Mouse (Mus musculus) heart, embryonic 14.5 days (tissue): ENCODE measurements at regions not wholly inside any gene's neighbourhood (a gene's known extent, or its start where the extent isn't known, plus 50 kb on each side); places are given as distances from the start of the nearest gene placed in this dataset.

Source experiments
- ATAC-seq: fragments of 200-750 bp; cut with Nextera tagmentation; 2 replicates; pipeline ENCODE4 v1.8.0; 2017; ENCODE audit warnings: low read depth, moderate TSS enrichment; ENCODE audit not compliant: insufficient number of reproducible peaks, insufficient read depth, low FRiP score
- H3K27ac ChIP-seq, 2 experiments: fragments of 200-500 bp in 1 of 2; fragments of 300-500 bp in 1 of 2; sonication (generic) in 1 of 2; replicated peaks in 1 of 2; 2 replicates each; pipeline ENCODE4 v1.5.1; 2012 to 2014; ENCODE audit warnings: low read depth in 2 of 2, low read length in 2 of 2, control low read depth in 1 of 2, mild to moderate bottlenecking in 1 of 2, mixed read lengths in 1 of 2; ENCODE audit not compliant: control insufficient read depth in 1 of 2, insufficient read depth in 1 of 2
- H3K27me3 ChIP-seq: fragments of 300-500 bp; sonication (generic); 2 replicates; pipeline ENCODE4 v1.6.1; 2014; ENCODE audit warnings: mild to moderate bottlenecking, low read length, control low read depth; ENCODE audit not compliant: control insufficient read depth, insufficient read depth
- H3K36me3 ChIP-seq: fragments of 300-500 bp; sonication (generic); 2 replicates; pipeline ENCODE4 v1.6.1; 2014; ENCODE audit warnings: mild to moderate bottlenecking, control low read depth, low read length, mixed read lengths; ENCODE audit not compliant: control insufficient read depth, insufficient read depth
- H3K4me1 ChIP-seq, 2 experiments: fragments of 200-500 bp in 1 of 2; fragments of 300-500 bp in 1 of 2; sonication (generic) in 1 of 2; 2 replicates each; pipeline ENCODE4 v1.6.1; 2012 to 2014; ENCODE audit warnings: low read length in 2 of 2, control low read depth in 1 of 2, mixed read lengths in 1 of 2; ENCODE audit not compliant: control insufficient read depth in 2 of 2, insufficient read depth in 2 of 2
- H3K4me2 ChIP-seq: fragments of 300-500 bp; sonication (generic); 2 replicates; pipeline ENCODE4 v1.6.1; 2014; ENCODE audit warnings: mild to moderate bottlenecking, low read length
- H3K4me3 ChIP-seq, 2 experiments: fragments of 200-500 bp in 1 of 2; fragments of 300-500 bp in 1 of 2; sonication (generic) in 1 of 2; 2 replicates each; pipeline ENCODE4 v1.5.1; 2012 to 2014; ENCODE audit warnings: low read length in 2 of 2, mild to moderate bottlenecking in 2 of 2, control low read depth in 1 of 2, low read depth in 1 of 2, moderate library complexity in 1 of 2; ENCODE audit not compliant: control insufficient read depth in 1 of 2, insufficient read depth in 1 of 2
- H3K9ac ChIP-seq: fragments of 300-500 bp; sonication (generic); 2 replicates; pipeline ENCODE4 v1.6.1; 2014; ENCODE audit warnings: mild to moderate bottlenecking, low read length
- H3K9me3 ChIP-seq: fragments of 300-500 bp; sonication (generic); 2 replicates; pipeline ENCODE4 v1.6.1; 2016; ENCODE audit warnings: low read length, control low read depth; ENCODE audit not compliant: control insufficient read depth
- WGBS: fragments of 180-500 bp; shearing (Covaris S2); extraction: QIAGEN DNeasy Blood & Tissue Kit; methylation state at CpG from one replicate; pipeline ENCODE4 v1.1.7; 2014; 5-methylcytosine and 5-hydroxymethylcytosine counted together

DNA sequence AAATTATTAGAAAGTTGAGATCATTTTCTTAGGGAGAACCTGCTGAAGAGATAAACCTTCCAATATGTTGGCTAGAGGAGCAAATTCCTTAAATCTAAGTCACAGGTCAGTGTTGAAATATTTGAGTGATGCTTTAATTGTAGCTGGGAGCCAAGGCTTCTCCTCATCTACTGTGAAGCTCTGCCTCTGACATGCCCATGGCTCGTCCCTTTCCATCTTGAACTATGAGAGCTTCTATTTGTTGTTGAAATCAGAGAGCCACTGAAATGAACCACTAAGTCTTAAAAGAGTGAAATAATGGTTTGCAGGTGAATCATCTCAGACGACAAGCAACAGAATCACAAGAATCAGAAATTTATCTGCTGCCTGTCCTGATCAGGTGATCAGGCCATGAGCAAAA is 579.0 kb upstream of the Intu start:
- H3K27ac ChIP-seq = no peak overlapping the region
- no peak for ATAC-seq
- H3K27me3 ChIP-seq = no peaks in the 10 kb centered on the region
- no peak overlapping the region for H3K4me2 ChIP-seq
- H3K9ac ChIP-seq = no peak overlapping the region
- H3K4me3 ChIP-seq = no peak overlapping the region
- H3K9me3 ChIP-seq = peaks cover 11% of the 10 kb centered on the region
- H3K36me3 ChIP-seq = no peaks in the 10 kb centered on the region
- WGBS = 68% methylated on average over 2 of the region's 2 CpGs
- no peaks in the 10 kb centered on the region for H3K4me1 ChIP-seq

DNA sequence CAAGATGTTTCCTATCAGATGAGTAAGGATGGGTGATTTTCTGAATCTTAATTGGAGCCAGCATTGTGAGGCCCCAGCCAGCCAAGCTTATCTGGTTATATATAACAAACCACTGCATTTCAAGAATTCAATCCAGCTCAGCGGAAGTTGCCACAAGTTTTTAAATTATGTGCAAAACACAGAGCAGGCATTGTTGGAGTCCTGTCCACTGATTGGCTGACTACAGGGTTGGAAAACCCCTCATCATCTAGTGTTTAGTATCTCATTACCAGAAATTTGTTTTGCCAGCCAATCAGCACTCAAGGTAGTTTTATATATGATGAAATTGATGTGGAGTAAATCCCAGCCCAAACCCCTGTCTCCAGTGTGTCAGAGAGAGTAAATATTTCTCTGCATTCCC is 578.5 kb upstream of the Intu start:
- H3K4me1 ChIP-seq = no peaks in the 10 kb centered on the region
- no peak overlapping the region for H3K4me2 ChIP-seq
- H3K27me3 ChIP-seq = no peaks in the 10 kb centered on the region
- H3K9ac ChIP-seq = no peak overlapping the region
- no peaks in the 10 kb centered on the region for H3K36me3 ChIP-seq
- no peak for ATAC-seq
- H3K9me3 ChIP-seq = peaks cover 11% of the 10 kb centered on the region
- WGBS = 59% methylated on average over 1 of the region's 1 CpGs
- H3K4me3 ChIP-seq = no peak overlapping the region
- H3K27ac ChIP-seq = no peak overlapping the region

DNA sequence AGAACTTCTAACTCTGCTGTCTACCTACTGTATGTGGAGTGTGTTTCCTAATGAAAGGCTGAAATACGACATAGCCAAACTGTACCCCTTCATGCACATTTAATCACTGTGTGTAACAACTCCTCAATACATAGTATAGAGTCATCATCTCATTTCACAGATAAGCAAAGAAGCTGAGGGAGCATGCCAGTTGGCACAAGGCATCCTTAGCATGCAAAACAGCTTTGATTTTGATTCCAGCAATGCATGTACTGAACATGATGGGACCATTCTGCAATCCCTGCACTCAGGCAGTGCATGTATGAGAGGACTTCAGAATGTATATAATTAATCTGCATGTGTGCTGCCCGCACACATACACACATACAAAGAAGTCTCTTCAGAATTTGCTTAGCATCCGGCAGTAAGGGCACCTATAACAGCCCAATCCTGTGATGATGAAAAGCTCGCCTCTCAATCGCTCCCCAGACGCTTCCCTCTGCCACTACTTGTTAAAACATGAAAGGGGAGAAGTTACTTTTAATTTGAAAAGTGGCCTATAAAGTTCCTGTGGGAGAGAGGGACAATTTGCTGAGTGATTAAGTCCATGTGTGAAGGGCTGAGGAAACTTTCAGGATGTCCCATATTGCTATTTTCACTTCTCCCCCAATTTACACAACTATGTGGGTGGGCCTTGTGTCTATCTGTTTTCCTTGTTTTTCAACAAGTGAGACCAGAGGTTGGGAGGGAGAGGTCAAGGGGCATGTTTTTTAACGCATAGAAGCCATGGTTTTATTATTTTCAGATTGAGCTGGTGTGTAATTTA is 569.0 kb upstream of the Intu start:
- Histone ChIP-seq H3K9ac (no peak overlapping the region), H3K27me3 (no peaks in the 10 kb centered on the region), H3K27ac (no peak overlapping the region), H3K9me3 (no peaks in the 10 kb centered on the region; the same call in 1 of the 2 replicates), H3K4me1 (no peaks in the 10 kb centered on the region; a peak in 1 of 4 replicates), H3K4me2 (no peak overlapping the region), H3K36me3 (no peaks in the 10 kb centered on the region), H3K4me3 (no peak overlapping the region)
- ATAC-seq = no peak
- WGBS = 63% methylated on average over 7 of the region's 7 CpGs

DNA sequence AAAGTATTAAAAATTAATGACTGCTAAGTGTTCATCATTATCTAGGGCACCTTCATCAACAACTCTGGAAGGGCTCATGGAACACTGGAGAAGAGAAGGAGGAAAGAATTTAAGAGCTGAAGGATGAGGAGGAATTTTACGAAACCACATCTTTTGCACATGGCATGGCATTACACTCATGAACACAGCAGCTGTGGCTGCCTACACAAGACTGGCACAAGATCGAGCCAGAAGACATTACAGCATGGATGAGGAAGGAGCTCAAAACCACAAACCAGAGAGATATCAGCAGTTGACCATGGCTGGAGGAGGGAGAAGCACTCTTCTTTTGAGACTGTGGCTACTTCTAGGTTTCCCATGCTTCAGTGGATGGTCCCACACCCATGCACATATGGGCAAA is 565.7 kb upstream of the Intu start:
- H3K9me3 ChIP-seq = no peaks in the 10 kb centered on the region
- H3K4me3 ChIP-seq = no peak overlapping the region
- no peaks in the 10 kb centered on the region for H3K36me3 ChIP-seq
- no peaks in the 10 kb centered on the region; a peak in 1 of 4 replicates for H3K4me1 ChIP-seq
- H3K27ac ChIP-seq = no peak overlapping the region
- H3K27me3 ChIP-seq = no peaks in the 10 kb centered on the region
- no peak overlapping the region for H3K9ac ChIP-seq
- 93% methylated on average over 2 of the region's 2 CpGs for WGBS
- no peak overlapping the region for H3K4me2 ChIP-seq
- ATAC-seq = no peak

DNA sequence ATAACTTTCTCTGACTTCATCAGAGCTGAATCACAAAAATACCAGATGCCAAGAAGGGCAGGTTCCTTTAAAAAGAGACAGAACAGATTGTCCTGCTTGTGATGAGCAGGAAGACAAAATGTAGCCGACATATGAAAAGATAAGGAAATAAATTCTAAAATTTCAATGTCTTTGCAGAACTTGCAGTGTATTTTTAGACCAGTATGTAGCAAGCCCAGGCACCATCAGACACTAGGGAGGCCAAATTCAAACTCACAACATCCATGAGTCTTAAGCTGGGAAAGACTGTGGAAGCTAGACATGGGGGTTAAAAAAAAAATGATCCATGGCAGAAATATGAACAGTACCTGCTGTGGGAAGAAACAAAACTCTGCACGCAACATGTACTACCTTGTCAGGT is 564.7 kb upstream of the Intu start:
- H3K27ac ChIP-seq = no peak overlapping the region
- no peaks in the 10 kb centered on the region for H3K9me3 ChIP-seq
- H3K4me3 ChIP-seq = no peak overlapping the region
- H3K36me3 ChIP-seq = no peaks in the 10 kb centered on the region
- ATAC-seq = no peak
- no peak overlapping the region for H3K4me2 ChIP-seq
- 69% methylated on average over 2 of the region's 2 CpGs for WGBS
- H3K9ac ChIP-seq = no peak overlapping the region
- no peaks in the 10 kb centered on the region; a peak in 1 of 4 replicates for H3K4me1 ChIP-seq
- H3K27me3 ChIP-seq = no peaks in the 10 kb centered on the region

DNA sequence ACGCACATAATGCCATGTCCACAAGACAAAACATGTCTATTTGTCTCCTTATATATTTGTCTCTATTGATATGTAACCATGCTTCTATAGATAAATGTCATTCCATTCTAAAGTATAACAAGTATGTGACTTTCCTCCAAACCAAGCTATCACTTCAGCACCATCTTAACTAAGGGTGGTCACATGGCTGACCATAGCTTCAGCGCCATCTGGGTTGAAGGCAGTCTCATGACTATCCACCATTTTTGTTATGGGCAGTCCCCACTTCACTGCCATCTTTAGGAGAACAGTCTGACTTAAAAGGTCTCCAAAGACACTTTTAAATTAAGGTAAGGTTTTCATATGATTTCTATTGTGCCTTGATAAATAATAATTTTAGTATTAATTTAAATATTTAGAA is 554.1 kb upstream of the Intu start:
- Histone ChIP-seq H3K36me3 (no peaks in the 10 kb centered on the region), H3K4me3 (no peak overlapping the region), H3K9me3 (0 out of 2 replicates have a peak, but pooled peaks cover 2% of the 10 kb centered on the region), H3K4me1 (no peaks in the 10 kb centered on the region), H3K27ac (no peak overlapping the region), H3K4me2 (no peak overlapping the region), H3K9ac (no peak overlapping the region), H3K27me3 (no peaks in the 10 kb centered on the region)
- 93% methylated on average over 2 of the region's 2 CpGs for WGBS
- no peak for ATAC-seq

DNA sequence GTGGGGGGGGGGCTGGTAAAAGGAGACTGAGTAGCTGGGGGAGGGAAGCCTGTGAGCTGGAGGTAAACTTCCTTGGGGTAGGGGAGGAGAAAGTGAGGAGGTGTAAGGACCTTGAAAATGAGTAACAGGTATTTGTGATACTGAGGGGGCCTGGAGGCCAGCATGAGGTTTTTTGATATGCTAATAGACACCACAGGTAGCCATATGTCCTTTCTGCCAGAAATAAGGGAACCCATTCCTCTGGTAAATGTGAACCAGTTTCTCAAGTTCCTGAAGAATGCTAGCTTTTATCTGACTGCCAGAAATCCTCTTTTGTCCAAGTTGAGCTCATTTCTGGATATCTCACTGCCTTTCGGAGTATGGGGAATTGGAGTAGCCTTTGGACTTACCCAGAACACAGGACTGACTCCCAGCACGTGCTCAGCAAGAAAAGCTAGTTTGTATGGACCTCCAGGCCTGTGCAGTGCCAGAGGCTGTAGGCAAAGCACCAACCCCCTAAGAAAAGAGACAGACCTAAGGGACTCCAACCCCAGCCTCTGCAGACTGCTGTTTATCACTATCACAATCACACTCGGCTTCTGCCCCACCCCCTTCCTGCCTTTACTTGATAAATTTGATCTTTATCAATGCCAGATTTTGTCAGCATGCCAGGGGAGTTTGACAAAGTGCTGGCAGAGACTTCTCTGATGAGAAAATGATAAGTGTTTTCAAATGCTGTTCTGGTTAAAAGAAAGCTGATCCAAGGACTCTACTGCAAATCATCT is 552.0 kb upstream of the Intu start:
- H3K36me3 ChIP-seq = no peaks in the 10 kb centered on the region
- H3K27ac ChIP-seq = no peak overlapping the region
- H3K9ac ChIP-seq = no peak overlapping the region
- H3K4me1 ChIP-seq = no peaks in the 10 kb centered on the region
- no peak for ATAC-seq
- H3K4me2 ChIP-seq = no peak overlapping the region
- H3K27me3 ChIP-seq = no peaks in the 10 kb centered on the region
- H3K4me3 ChIP-seq = no peak overlapping the region
- 22% methylated on average over 3 of the region's 3 CpGs for WGBS
- no peaks in the 10 kb centered on the region for H3K9me3 ChIP-seq
